Mouse (Mus musculus) ovary, postnatal 10 days (tissue): ENCODE measurements around the gene Ssh2.

ENCODE experiments used
- DNase-seq: peaks from one replicate; pipeline ENCODE4 v3.0.0; 2022; ENCODE audit warnings: low spot score

Ssh2 gene

DNA sequence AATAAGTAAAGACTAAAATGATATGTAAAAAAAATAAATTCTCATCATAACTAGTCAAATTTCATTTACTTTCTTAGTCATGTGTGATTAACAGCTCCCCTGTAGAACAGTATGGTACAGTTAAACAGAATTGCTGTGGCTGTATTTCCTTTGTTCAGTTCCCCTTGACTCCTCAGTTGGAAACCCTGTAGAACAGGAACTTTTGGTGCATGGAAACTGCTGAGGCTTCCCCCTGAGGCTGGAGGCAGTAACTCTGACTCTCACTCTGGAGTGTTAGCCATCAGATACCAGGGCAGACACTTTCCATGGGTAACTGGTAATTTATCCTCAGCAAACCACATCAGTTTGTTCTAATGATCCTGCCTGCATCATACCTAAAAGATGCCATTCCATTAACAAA, 195.2 kb downstream of the Ssh2 start:
- DNase-seq = no peak

DNA sequence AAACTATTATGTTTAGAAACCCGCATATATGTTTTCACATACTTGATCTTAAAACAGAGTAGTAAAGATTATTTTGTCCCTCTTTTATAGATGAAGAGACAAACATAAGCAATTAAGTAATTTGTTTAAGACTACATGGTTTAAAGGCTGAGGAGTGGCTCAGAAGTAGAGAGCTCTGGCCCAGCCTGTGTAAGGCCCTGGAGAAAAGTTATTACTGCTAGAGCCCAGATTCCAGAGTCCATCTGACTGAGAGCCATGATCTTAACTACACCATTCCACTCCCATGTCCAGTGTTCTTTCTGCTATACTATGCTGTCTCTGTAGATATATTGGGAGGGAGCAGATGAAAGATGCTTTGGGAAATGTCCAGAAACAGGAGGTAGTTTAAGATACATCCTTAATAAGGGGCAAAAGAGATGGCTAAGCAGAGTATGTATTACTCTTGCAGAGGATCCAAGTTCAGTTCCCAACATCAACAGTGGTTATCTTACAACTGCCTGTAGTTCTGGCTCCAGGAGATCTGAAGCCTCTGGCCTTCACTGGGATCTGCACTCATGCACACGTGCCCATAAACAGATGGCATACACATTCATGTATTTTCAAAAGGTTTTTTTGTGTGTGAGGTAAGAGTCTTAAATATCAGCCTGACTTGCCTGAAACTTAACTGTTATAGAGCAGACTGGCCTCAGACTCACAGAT, 198.2 kb downstream of the Ssh2 start:
- no peak for DNase-seq

DNA sequence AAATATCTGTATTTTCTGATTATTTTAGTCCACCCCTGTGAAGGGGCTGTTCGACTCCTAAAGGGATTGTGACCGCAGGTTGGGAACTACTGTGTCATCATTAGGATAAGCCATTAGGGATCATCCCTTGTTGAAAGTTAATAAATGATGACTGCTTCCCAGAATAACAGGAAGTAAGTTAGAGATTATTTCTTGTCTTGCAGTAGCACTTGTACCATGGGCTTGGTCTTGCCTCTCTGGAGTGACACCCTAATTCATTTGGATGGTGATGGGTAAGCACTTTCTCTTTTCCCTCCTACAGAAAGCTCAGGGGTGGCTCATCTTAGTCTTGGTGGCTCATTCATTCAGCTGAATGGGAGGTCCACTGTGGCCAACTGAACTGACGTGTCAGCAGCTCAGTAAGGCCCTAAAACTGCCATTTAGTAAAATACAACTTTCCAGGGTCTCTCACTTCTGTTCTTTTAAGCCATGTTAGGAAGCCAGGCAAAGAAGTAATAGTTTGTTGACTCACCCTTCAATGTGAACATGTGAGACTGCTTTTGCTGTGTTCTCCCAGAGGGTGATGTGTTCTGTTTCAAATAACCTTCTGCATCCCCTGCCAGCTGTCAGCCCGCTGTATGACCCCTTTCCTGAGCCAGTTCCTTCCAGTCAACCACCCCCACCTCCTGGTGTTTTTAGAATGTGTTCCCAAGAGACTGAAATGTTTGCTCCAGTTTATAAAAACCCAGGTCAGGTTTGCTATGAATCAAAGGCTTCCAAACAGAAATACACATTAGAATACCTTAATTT, 200.3 kb downstream of the Ssh2 start:
- DNase-seq = no peak

DNA sequence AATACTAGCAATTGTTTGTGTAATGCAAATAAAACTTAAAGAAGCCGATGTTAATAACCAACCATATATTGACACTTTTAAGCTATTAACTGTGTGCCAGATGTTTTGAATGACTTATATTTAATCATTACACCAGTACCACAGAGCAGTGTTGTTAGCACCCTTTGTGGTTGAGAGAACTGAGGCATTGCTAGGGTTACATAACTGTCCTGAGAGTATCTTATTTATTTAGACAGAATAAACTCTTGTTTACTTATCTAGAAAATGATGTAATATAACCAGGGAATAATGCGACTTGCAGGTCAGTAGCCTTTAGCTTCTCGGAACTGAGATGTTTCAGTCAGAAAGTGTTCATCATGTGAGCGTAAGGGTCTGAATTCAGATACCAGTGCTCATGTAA, 201.9 kb downstream of the Ssh2 start:
- no peak for DNase-seq

DNA sequence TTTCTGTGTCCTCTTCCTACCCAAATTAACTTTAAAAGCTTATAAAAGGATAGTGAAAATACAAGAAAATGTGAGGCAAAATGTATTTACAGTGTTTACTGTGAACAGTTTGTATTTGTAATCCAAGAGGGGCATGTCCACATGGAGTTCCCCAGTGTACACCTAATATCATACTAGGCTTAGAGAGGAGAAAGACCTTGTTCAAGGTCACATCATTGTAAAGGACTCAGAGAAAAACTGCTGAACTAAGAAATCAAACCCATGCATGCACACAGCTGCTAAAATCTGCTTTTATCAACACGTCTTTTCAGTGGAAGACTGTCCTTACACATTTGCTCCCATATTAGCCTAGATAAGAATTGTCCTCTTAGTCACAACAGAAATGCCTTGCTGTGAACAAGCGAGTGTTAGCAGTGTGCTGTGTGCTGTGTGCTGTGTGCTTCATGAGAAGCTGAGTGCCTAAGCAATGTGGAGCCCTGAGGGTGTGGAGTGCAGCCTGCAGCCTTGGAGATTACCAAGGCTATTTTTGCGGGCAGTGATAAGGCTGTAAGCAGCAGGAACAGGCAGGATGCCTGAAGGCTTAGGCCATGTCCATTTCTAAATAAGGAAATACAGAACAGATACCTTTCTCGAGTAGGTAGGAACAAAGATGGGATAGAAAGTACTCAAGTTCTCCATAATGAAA, 207.2 kb downstream of the Ssh2 start:
- DNase-seq = no peak

DNA sequence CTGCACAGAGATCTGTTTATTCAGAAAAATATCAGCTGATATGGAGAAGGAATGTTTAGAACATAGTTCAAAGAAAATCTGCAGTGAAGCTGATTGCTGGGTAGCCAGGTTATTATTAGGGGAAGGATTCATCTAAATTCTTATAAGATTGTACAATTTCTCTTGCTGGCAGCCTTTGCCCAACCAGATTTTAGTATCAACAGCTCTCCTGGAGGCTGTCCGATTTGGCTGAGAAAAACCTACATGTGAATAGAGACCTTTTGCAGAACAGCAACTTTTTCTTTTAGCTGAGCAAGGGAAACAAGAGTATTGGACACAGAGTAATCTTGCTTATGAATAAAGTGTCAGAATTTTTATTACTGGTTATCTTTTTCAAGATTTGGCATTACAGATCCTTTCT, 212.4 kb downstream of the Ssh2 start:
- no peak for DNase-seq

DNA sequence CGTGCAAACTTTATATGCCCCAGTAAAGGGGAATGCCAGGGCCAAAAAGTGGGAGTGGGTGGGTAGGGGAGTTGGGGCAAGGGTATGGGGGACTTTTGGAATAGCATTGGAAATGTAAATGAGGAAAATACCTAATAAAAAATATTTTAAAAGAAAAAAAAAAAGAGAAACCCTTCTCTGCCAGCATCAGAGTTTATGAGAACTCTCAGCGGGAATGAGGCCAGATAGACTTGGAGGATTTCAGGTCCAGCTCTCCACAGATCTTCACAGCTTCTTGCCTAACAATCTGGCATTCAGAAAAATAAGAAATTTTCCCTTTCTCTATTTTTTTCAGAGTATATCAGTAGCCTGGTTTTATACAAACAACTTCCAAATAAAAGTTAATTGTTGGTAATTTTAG, 220.9 kb downstream of the Ssh2 start:
- DNase-seq = no peak

DNA sequence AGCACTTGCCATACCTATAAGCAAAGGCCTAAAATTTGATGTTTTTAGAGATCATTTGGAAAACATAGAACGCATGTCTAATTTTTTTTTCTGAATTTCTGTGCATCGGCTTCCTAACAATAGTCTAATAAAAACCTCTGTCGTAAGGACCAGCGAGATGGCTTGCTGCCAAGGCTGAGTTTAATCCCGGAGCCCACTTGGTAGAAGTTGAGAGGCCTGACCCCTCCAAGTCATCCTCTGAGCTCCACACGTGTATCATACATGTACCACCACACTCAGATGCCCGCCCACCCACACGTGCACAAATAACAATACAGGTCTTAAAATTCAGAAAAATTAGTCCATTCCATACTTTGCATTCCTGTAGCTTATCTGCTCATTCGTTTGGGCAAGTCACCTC, 224.0 kb downstream of the Ssh2 start:
- DNase-seq = no peak

DNA sequence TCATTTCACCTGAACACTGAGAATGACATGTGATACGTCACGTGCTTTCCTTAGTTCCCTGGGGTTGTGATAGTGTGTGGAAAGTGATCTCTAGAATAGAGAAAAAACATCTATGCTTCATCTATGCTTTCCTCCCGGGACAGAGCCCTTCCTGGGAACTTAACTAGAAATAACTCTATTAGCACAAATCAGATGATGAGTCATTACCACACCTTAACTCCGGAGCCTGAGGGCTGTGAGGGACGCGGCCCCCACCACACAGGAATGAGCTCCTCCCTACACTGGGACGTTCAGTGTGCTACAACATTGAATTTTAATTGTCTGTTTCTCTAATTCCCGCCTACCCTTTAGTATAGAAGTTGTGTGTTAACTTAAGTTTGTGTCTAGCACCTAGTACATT, 224.9 kb downstream of the Ssh2 start:
- DNase-seq = no peak

DNA sequence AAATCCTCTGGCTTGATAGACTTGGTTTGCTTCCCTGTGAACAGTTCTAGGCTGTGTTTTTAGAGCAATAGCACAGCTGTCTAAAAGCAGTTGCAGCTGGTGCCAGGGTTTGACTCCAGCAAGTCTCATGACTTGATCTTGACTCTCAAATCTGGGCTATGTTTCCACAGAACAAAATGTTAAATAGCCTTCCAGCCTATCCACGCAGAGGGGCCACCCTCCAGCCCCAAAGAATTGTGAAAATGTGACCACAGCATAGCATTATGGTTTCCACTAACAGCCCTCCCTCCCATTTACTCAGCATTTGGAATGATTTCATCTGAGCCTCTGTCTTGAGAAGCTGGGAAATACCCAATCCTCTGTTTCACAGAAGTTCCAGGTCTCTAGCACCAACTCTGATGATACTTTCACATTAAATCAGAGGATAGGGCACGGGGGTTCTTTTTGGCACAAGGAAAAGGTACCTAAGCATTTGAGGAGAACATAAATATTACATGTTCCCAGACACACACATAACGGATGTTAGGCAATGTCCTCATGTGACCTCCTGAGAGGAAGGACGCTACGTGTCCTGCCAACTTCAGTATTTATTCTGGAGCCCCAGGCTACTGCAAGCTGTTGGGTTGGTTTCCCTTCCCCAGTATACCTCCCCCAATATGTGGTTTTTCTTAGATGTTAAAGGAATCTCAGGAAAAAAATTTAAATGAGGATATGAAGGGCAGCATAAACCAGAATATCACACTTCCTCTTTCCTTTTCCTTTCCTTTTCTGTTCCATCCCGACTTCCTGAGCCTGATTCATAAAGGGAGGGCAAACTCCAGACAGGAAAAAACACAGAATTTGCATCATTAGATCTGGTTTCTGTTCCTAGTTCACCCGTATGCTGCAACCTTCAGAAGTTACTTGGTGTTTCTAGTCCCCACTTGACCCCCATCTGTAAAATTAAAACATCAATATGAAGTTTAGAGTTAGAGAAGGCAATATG, 226.4 kb downstream of the Ssh2 start:
- no peak for DNase-seq

DNA sequence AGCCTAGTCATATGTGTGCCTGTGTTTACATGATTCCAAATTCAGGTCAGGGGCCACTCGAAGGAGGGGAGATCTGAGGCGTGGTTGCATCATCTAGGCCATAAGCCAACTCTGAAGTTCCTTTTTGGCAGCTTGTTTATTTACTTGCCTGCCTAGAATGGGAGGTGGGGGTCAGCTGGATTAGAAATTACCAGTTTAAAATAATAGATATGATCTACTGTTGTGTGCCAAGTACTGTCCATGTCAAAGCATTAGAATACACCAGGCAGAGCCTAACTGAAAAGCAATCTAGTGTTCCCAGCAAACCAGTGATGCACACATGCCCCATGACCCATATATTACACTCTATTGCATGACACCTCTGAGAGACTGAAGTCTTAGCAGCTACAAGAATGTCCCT, 228.9 kb downstream of the Ssh2 start:
- DNase-seq = no peak

DNA sequence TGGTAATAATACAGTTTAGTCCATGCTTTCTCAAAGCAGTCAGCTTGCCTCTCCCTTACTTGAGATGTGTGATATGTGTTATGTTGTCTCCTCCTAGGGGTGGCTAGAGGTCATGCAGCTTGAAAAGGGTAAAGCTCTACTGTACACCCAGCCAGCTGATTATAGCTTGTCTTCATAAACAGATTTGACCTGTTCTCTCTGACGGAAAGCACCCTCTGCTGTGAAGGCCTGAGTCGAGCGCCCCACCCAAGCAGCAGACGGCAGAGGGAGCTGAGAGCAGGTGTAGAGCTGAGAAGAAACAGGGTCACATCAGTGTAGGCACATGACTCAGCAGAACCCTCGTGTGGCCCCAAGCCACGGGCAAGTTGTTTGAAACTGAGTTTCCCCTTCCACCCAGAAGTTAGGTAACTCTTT, 230.5 kb downstream of the Ssh2 start:
- DNase-seq = no peak

DNA sequence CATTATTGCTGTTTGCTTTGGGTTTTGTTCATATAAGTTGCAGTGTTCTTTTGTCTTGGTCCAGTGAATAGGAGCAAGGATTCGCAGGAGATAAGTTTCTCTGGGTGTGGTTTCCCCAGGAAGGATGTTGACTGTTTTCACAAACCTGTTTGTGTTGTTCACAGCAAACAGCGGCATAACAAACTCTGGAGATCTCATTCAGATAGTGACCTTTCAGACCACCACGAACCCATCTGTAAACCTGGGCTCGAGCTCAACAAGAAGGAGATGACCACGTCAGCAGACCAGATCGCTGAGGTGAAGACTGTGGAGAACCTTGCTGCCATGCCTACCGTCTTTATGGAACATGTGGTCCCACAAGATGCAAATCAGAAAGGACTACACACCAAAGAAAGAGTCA, 233.1 kb downstream of the Ssh2 start:
- DNase-seq = no peak

DNA sequence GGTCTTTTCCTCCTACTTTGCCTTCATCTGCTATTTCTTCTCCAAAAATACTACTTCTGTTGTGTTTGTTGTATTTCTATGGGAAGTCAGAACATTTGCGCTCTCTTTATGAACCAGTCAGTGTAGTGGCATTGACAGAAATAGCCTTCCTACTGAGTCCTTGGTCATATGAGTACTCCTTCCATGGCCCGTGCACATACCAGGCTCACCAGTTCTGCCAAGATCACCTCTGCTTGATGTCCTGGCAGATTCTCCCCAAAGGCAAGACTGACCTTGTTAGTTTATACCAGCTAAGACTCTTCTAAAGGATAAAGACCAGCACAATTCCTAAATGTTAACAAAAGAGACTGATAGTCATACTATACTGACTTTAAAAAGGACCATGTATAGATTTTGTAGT, 235.6 kb downstream of the Ssh2 start:
- no peak for DNase-seq

DNA sequence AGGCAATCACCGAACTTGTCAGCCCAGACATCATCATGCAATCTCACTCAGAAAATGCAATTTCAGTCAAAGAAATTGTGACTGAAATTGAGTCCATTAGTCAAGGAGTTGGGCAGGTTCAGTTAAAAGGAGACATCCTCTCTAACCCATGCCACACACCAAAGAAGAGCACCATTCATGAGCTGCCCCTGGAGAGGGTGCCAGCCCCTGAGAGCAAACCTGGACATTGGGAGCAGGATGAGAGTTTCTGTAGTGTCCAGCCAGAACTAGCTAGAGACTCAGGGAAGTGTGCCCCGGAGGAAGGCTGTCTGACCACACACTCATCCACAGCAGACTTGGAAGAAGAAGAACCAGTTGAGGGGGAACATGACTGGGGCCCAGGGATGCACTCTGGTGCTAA, 237.3 kb downstream of the Ssh2 start:
- no peak for DNase-seq

DNA sequence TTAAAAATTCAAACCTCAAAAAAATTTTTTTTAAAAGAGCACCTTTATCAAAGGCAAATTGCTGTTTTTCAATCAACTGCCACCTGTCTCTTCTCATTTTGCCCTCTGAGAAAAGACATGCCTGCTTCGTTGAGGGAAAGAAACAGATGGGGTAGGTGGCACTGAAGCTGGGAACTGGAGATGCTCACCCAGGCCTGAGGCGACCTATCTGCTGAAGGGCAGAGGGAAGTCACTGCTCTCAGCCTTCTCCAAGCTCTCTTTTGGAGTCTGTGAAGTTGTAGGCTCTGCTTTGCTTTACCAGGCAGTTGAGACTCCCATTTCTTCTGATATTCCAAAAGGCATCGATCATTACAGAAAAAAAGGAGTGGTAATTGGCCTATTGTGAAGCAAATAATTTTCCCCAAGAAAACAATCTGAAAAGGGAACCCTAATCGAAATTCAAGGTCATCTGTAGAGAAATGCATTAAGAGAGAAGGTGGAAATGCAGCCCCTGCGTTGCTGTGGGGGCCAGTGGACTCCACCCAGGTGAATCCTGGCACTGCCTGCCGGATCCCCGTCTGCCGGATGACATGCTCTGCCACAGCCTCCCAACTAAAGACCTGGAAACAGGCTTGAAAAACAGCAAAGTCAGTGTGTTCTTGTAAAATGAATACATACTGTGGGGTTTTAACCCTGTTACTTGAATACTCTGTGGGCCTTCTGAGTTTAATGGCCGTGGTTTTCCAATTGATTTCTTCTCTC, 239.9 kb downstream of the Ssh2 start:
- DNase-seq = no peak

DNA sequence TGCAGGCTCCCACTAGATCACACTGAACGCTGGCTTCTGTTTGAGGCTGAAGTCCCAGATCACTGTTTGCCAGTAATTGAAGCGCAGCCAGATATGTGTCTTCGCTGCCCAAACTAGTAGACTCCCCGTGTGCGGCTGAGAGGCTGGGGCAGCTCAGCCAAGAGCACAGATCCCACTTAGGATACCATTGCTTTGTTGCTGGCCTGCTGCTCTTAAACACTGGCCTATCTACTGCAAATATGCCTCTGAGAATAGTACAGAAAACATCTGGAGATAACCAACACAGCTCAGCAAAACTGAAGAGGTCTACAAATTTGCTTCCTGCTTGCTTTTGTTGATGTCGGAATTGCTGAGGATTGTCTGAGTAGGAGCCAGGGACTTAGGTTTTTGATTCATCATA, 240.8 kb downstream of the Ssh2 start:
- DNase-seq = no peak

DNA sequence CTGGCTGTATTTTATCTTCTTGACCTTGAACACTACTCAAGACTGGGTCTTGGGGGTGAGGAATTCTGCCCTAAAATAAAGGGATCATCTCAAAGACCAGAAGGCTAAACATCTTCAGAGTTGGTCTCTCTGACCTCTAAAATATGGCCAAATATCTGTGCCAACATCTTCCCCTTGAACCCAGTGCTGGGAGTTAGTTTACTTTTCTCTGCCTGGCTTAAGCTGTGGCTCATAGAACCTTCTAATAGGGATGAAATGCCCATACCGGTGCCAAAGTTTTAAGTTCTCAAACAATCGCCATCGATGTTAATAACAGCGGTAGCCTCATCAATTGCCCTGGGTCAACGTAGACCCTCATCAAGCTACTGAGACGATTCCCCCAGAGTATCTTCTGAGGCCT, 245.8 kb downstream of the Ssh2 start:
- no peak for DNase-seq

DNA sequence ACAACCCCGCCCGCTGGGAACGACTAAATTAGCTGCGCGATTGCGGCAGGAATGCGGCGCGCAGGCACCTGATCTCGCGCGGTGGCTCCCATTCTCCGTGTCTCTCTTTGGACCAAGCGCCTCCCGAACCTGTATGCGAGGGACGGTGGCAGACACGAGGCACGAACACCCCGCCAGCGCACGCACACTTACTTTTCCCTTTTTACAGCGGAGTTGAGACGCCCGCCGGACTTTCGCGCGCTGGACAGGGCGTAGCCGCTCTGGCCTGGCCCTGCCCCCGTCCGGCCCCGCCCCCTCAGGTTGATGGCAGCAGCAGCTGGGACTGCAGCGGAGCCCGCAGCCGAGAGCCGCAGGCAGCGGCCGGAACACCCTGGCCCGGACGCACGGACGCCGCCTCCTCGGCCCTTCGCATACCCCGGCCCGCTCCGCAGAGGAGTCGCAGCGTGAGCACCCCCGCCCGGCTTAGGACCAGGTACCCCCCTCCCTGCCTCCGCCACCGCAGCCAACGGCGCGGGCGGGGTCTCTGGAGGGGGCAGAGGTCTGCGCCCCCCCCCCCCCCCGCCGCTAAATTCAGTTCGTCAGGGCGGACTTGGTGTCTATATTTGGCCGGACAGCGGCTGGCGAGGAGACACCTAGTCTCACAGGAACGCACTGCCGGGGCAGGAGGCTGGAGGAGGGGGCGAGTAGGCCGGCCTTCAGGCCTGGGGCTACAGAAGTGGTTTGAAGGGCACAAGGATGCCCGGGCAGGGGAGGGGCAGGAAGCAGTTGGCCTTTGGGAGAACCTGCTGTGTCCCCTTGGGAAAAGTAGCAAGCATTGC, 246.4 kb downstream of the Ssh2 start, which contains the start of gene Coro6:
TSS of gene Coro6 (plus strand) at position 129 of the 818 bp plus-strand sequence.
- DNase-seq = no peak

DNA sequence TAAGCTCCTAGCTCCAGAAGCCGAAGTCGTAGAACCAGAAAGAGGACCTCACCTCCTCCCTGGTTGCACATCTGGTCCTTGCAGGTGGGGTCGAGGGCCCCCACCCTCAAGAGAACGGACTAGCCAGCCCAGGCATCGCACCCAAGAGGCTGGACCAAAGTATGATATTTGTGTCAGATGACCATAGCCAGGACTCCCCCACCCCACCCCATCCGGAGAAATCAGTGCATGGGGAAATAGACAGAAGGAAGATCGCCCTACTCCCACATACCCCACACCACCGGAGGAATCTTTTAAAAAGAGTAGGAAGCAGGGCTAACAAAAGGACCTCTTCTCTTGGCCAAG, 247.0 kb downstream of the Ssh2 start:
- DNase-seq = no peak
